Mouse (Mus musculus): Measurements from ENCODE around the gene Rora. TPM values are rescaled to one million over a fixed set of nuclear protein-coding genes. Genes with fewer than 3 reads are reported as not detected.

The Rora gene
- polyA plus RNA-seq, 1 experiment from 2014 or later, result 18.6 TPM

DNA sequence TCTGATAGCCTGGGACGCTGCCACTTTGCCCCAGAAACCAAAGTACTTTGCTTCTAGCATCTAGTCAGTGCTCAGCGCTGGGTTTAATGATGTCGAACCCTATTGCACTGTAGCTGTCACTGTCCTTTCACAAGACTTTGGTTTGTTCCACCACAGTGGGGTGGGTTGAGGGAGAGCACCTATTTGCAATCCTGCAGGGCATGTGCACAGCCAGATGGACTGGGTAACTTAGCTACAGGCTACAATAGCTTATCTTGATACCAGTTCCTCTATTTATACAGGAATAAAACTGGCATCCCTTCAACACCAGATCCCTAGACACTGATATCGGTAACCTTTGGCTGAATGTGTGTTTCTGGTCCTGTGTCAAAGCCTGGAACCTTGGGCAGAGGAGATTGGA, 366.8 kb downstream of the Rora start:
- H3K4me1 ChIP-seq, result no peaks in the 10 kb centered on the region

DNA sequence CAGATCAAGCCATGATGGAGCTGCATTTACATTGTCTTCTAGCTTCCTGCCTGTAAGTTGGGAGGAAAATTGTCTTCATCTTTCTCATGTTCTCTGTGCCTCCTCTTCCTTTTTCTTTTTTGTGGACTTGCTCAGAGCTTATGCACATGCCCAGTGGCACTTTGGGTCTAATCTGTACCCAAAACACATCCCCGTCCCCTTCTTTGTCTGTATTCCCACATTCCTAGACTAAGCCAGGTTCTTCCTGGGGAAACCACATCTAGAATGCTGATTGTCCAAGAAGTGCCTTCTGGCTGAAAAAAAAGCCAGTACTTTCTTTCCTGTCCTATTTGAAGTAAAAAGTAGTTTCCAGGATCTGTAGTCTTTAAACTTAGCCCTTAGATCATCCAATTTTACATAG, 367.9 kb downstream of the Rora start:
- no peak for ATAC-seq (ENCODE audit: insufficient number of reproducible peaks, insufficient read depth, low FRiP score, low TSS enrichment, low read depth)
- H3K4me1 ChIP-seq, result no peaks in the 10 kb centered on the region
- no peaks in the 10 kb centered on the region for H3K27me3 ChIP-seq
- H3K27ac ChIP-seq, result no peak overlapping the region
- H3K36me3 ChIP-seq, result no peaks in the 10 kb centered on the region
- H3K9ac ChIP-seq, result no peak overlapping the region
- WGBS, result 81% methylated on average over 1 of the region's 1 CpGs
- H3K4me3 ChIP-seq, result no peak overlapping the region
- no peak overlapping the region for H3K4me2 ChIP-seq
- H3K9me3 ChIP-seq, result no peaks in the 10 kb centered on the region

More for the DNA sequence above, 366.8 kb downstream of the Rora start:
- Histone ChIP-seq H3K4me2 (no peak overlapping the region), H3K9ac (no peak overlapping the region), H3K4me3 (no peak overlapping the region), H3K36me3 (no peaks in the 10 kb centered on the region), H3K27me3 (no peaks in the 10 kb centered on the region), H3K9me3 (no peaks in the 10 kb centered on the region), H3K27ac (no peak overlapping the region)
- WGBS, result 91% methylated on average over 4 of the region's 4 CpGs
- no peak for ATAC-seq (ENCODE audit: insufficient number of reproducible peaks, insufficient read depth, low FRiP score, low TSS enrichment, low read depth)

DNA sequence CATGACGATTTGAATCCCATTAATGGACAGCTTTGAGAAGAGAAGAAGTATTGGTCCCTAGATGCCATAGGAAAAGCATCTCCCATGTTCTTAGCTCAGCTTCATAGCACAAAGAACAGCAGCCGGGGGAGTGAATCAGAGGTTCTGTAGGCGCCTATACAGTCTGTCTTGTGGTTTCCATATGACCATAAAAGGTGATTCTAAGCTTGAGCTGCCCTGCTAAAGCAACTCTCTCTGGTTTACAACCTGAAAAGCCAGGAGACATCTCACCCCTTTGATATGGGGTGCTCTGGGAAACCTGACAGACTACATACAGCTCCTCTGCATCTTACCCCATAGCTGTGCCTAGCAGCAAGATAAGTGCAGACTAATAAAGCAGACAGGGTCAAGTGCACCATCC, 369.7 kb downstream of the Rora start:
- H3K9me3 ChIP-seq, result no peaks in the 10 kb centered on the region
- H3K4me3 ChIP-seq, result no peak overlapping the region
- no peak for ATAC-seq (ENCODE audit: insufficient number of reproducible peaks, insufficient read depth, low FRiP score, low TSS enrichment, low read depth)
- H3K27me3 ChIP-seq, result no peaks in the 10 kb centered on the region
- no peaks in the 10 kb centered on the region for H3K36me3 ChIP-seq
- H3K27ac ChIP-seq, result no peak overlapping the region
- WGBS, result 88% methylated on average over 3 of the region's 3 CpGs
- H3K9ac ChIP-seq, result no peak overlapping the region
- H3K4me1 ChIP-seq, result no peaks in the 10 kb centered on the region
- H3K4me2 ChIP-seq, result no peak overlapping the region

DNA sequence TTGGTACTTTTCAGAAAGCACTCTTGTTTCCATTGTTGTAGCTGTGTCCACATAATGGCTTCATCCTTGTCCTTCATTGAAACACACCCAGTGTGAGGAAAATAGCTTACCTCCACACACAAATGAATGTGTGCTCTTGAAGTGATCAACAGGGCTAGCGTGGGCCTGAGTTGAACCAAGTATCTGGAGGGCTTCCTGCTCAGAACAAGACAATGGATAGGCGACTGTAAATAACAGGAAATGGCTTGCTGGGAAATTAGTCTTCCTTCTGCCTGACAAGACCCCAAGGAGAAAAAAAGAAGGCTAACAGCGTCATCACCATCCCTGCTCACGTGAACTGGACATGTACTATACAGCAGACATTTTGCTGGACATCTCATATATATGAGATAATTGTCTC, 374.6 kb downstream of the Rora start:
- no peaks in the 10 kb centered on the region for H3K27me3 ChIP-seq
- H3K4me2 ChIP-seq, result no peak overlapping the region
- H3K36me3 ChIP-seq, result no peaks in the 10 kb centered on the region
- ATAC-seq (ENCODE audit: insufficient number of reproducible peaks, insufficient read depth, low FRiP score, low TSS enrichment, low read depth), result no peak
- H3K27ac ChIP-seq, result no peak overlapping the region
- no peaks in the 10 kb centered on the region for H3K9me3 ChIP-seq
- no peaks in the 10 kb centered on the region for H3K4me1 ChIP-seq
- WGBS, result 83% methylated on average over 4 of the region's 4 CpGs
- H3K9ac ChIP-seq, result no peak overlapping the region
- no peak overlapping the region for H3K4me3 ChIP-seq

DNA sequence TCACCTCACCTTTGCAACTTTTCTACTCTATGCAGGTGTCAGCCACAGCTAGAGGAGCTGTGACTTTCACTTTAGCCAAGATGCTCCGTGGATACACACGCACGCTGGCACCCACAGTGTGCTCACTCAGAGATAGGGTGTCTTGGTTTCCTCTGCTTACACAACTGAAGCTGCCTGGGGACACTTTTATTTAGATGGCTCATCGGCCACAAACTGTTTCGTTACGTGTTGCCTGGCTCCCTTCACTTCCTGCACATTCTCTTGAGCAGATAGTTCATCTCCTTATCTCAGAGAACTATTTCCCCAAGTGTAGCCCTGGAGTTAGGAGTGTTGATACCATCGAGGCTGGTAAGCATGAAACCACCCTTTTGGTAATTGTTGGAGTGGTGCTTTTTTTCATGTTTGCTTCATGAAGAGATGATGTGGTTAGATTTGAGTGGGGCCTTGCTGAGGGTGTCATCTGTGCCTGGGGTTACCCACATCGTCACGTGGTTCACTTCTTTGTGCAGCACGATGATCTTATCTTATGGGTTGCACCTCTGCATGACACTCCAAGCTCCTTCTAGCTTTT, 380.8 kb downstream of the Rora start:
- no peak overlapping the region for H3K27ac ChIP-seq
- no peak overlapping the region for H3K9ac ChIP-seq
- H3K36me3 ChIP-seq, result no peaks in the 10 kb centered on the region
- no peaks in the 10 kb centered on the region for H3K4me1 ChIP-seq
- no peak overlapping the region for H3K4me2 ChIP-seq
- H3K4me3 ChIP-seq, result no peak overlapping the region
- no peak for ATAC-seq (ENCODE audit: insufficient number of reproducible peaks, insufficient read depth, low FRiP score, low TSS enrichment, low read depth)
- H3K27me3 ChIP-seq, result no peaks in the 10 kb centered on the region
- 90% methylated on average over 10 of the region's 10 CpGs for WGBS
- no peaks in the 10 kb centered on the region for H3K9me3 ChIP-seq

DNA sequence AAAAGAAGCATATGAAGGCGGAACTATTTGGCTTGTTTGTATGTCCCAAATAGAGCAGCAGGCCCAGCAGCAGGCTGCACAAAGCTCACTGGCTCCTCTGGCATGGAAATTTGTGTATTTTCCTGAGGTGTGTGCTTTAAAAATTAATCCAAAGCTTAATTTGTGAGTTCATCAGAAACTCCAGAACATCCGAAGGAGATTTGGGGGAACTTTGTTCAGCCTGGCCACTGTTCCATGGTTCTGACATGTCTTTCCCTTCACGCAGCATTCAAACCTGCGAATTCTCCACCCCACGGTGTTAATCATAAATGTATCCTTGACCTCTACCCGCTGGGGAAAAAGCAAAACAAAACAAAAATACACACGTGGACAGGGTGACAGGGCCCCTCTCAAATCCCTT, 381.9 kb downstream of the Rora start:
- 83% methylated on average over 7 of the region's 7 CpGs for WGBS
- H3K9ac ChIP-seq, result no peak overlapping the region
- no peaks in the 10 kb centered on the region for H3K36me3 ChIP-seq
- no peak overlapping the region for H3K4me2 ChIP-seq
- no peaks in the 10 kb centered on the region for H3K4me1 ChIP-seq
- no peaks in the 10 kb centered on the region for H3K9me3 ChIP-seq
- ATAC-seq (ENCODE audit: insufficient number of reproducible peaks, insufficient read depth, low FRiP score, low TSS enrichment, low read depth), result no peak
- H3K4me3 ChIP-seq, result no peak overlapping the region
- H3K27ac ChIP-seq, result no peak overlapping the region
- H3K27me3 ChIP-seq, result no peaks in the 10 kb centered on the region

DNA sequence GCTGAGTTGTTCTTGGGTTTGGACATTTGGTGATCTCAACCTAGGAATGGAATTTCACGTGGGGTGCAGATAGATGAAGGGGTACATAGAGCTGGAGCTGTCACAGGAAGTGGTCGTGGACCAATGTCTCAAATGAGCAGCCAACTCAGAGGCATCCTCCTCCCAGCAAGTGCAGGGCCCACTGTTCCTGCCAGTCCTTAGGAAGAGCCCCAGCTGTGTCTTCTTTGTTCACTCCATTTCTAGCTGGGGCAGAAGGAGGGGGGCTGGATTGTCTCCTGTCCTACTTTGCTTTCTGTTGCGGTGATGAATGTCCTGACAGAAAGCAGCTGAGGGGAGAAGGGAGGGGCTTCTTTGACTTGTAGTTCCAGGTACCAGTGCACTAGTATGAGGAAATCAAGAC, 382.7 kb downstream of the Rora start:
- no peak overlapping the region for H3K9ac ChIP-seq
- H3K36me3 ChIP-seq, result no peaks in the 10 kb centered on the region
- no peaks in the 10 kb centered on the region for H3K4me1 ChIP-seq
- WGBS, result 62% methylated on average over 3 of the region's 3 CpGs
- no peak for ATAC-seq (ENCODE audit: insufficient number of reproducible peaks, insufficient read depth, low FRiP score, low TSS enrichment, low read depth)
- no peaks in the 10 kb centered on the region for H3K9me3 ChIP-seq
- H3K27ac ChIP-seq, result no peak overlapping the region
- H3K4me2 ChIP-seq, result no peak overlapping the region
- no peaks in the 10 kb centered on the region for H3K27me3 ChIP-seq
- no peak overlapping the region for H3K4me3 ChIP-seq

DNA sequence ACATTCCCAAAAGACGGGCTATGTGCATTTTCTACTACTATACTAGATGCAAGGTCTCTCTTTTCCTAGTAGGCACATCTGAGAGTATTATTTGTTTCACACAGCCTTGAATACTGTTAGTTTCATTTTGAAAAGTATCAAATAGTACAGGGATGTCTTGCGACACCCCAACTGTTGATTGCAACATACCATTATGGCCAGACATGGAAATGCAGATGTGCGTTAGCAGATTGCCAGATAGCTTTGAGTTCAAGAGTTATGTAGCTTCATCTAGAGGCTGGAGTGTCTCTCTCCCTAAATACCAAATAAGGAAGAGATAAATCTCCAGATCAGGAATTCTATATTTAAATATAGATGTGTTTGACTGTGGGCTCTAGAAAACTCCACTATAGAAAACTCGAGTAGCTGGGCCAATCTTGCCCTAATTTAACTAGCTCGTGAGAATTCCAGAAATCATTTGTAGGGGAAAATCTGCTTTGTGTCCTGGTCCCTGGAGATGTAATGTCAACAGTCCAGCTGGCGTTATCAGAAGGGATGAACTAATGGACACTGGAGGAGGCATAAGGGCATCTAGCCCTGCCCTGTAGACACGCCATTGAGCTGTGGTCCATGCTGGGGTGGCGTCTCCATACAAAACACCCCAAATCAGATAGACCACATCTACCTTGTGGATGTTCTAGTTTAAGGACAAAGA, 390.5 kb downstream of the Rora start:
- Histone ChIP-seq H3K27ac (no peak overlapping the region), H3K4me1 (no peaks in the 10 kb centered on the region), H3K4me3 (no peak overlapping the region), H3K9ac (no peak overlapping the region), H3K36me3 (no peaks in the 10 kb centered on the region), H3K27me3 (no peaks in the 10 kb centered on the region), H3K9me3 (no peaks in the 10 kb centered on the region), H3K4me2 (no peak overlapping the region)
- no peak for ATAC-seq (ENCODE audit: insufficient number of reproducible peaks, insufficient read depth, low FRiP score, low TSS enrichment, low read depth)
- WGBS, result 86% methylated on average over 8 of the region's 8 CpGs

DNA sequence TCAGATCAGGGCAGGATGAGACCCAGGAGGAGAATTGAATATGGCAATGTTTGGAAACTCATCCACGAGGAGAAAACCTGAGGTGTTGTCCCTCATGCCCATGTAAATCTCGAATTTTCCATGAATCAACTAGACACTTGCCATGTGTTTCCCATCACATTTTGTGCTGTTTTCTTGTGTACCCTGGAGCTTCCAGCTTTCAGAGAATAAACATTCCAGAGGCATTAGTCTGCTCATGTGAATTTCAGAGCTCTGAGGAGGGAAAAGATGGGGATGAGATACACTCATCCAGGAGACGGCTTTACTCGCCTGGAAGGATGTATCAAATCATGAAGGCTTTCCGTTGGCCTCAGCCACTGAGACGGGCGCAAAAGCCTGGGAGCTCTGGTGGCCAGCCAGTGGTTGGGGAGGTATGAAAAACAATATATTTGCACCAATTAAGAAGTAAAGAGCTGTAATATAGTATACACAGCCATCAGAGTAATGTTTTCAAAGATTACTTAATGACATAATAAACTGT, 391.1 kb downstream of the Rora start:
- no peak for ATAC-seq (ENCODE audit: insufficient number of reproducible peaks, insufficient read depth, low FRiP score, low TSS enrichment, low read depth)
- Histone ChIP-seq H3K27me3 (no peaks in the 10 kb centered on the region), H3K4me1 (no peaks in the 10 kb centered on the region), H3K4me2 (no peak overlapping the region), H3K27ac (no peak overlapping the region), H3K4me3 (no peak overlapping the region), H3K9me3 (no peaks in the 10 kb centered on the region), H3K9ac (no peak overlapping the region), H3K36me3 (no peaks in the 10 kb centered on the region)
- 79% methylated on average over 7 of the region's 7 CpGs for WGBS

DNA sequence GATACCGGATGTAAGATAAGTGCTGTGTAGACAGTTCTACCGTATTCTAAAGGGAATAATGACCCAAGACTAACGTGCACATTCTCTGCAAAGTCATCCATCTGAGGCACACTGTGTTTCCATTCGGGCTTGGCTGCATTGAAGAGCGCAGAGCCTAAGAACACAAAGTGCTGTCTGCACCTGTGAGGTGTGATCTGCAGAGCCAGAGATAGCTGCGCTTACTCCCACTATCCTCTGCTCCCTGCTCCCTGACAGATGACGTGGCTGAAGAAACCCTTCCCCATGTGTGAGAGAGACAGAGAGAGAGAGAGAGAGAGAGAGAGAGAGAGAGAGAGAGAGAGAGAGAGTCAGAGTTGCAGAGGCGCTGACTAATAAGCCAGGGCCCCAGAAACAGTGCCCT, 392.3 kb downstream of the Rora start:
- ATAC-seq (ENCODE audit: insufficient number of reproducible peaks, insufficient read depth, low FRiP score, low TSS enrichment, low read depth), result no peak
- H3K27me3 ChIP-seq, result no peaks in the 10 kb centered on the region
- H3K9me3 ChIP-seq, result no peaks in the 10 kb centered on the region
- H3K4me1 ChIP-seq, result no peaks in the 10 kb centered on the region
- no peak overlapping the region for H3K4me3 ChIP-seq
- H3K9ac ChIP-seq, result no peak overlapping the region
- WGBS, result 85% methylated on average over 8 of the region's 8 CpGs
- H3K36me3 ChIP-seq, result no peaks in the 10 kb centered on the region
- no peak overlapping the region for H3K4me2 ChIP-seq
- H3K27ac ChIP-seq, result no peak overlapping the region

DNA sequence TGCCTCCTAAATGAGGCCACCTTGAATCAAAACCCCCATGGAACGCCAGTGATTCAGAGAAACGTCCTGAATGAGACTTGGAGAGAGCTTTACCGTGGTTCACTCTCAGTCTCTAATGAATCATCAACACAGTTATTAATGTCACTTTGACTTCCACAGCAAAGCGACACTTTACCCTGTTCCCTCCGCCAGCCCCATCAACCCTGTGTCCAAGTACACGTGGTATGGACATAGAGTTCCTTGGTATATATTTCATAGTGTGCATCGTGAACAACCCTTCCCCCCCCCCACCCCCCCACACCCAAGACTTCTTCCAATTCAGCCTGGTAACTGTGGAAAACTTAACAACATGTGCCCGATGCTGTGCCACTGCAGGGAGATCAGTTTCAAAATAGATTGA, 397.3 kb downstream of the Rora start:
- Histone ChIP-seq H3K9ac (no peak overlapping the region), H3K4me3 (no peak overlapping the region), H3K4me2 (no peak overlapping the region), H3K36me3 (no peaks in the 10 kb centered on the region), H3K27me3 (no peaks in the 10 kb centered on the region), H3K4me1 (peaks cover 4% of the 10 kb centered on the region; the same call in 1 of the 2 replicates), H3K9me3 (no peaks in the 10 kb centered on the region), H3K27ac (no peak overlapping the region)
- no peak for ATAC-seq (ENCODE audit: insufficient number of reproducible peaks, insufficient read depth, low FRiP score, low TSS enrichment, low read depth)
- 73% methylated on average over 8 of the region's 8 CpGs for WGBS

DNA sequence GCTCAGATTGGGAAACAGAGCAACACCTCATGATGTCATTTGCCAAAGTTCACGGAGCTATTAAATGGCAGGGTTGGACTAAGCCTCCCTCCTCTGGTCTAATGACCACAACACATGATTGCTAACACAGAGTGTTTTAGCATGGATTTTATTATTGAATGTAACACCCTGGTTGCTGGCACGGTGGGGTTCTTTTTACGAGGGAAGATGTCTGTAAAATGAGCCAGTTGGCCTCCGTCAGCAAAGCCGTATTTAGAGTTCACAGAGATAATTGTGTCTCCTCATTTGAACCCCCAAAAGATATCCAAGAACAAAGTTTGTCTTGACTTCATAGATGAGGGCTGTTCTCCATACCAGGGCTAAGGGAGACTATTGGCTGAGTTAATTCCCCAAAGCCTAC, 398.3 kb downstream of the Rora start:
- ATAC-seq (ENCODE audit: insufficient number of reproducible peaks, insufficient read depth, low FRiP score, low TSS enrichment, low read depth), result no peak
- H3K27ac ChIP-seq, result no peak overlapping the region
- no peak overlapping the region for H3K4me2 ChIP-seq
- H3K4me3 ChIP-seq, result no peak overlapping the region
- H3K36me3 ChIP-seq, result no peaks in the 10 kb centered on the region
- H3K4me1 ChIP-seq, result peaks cover 5% of the 10 kb centered on the region
- no peaks in the 10 kb centered on the region for H3K9me3 ChIP-seq
- H3K9ac ChIP-seq, result no peak overlapping the region
- 89% methylated on average over 5 of the region's 5 CpGs for WGBS
- no peaks in the 10 kb centered on the region for H3K27me3 ChIP-seq

Measured in embryonic facial prominence, embryonic 13.5 days (tissue).